Mouse (Mus musculus) hindbrain, embryonic 13.5 days (tissue): ENCODE results near the gene Olfr1066. TPM values are rescaled to one million over a fixed set of nuclear protein-coding genes. Genes with fewer than 3 reads are reported as not detected.
"Not testable (repeated sequence)": the region's sequence is repeated elsewhere in the genome, so short reads cannot be mapped to it uniquely, and the experiment has no call there.

Experiments used
- ATAC-seq: fragments of 200-750 bp; cut with Nextera tagmentation; 2 replicates; pipeline ENCODE4 v1.8.0; 2017; ENCODE audit warnings: moderate TSS enrichment; ENCODE audit not compliant: low FRiP score
- H3K27ac ChIP-seq: fragments of 300-500 bp; sonication (generic); 2 replicates; pipeline ENCODE4 v1.5.1; 2015; ENCODE audit warnings: inconsistent platforms, mild to moderate bottlenecking, moderate library complexity
- H3K27me3 ChIP-seq: fragments of 300-500 bp; sonication (generic); 2 replicates; pipeline ENCODE4 v1.6.1; 2015; ENCODE audit warnings: mild to moderate bottlenecking, inconsistent platforms
- H3K36me3 ChIP-seq: fragments of 300-500 bp; sonication (generic); 2 replicates; pipeline ENCODE4 v1.6.1; 2015; ENCODE audit warnings: mild to moderate bottlenecking, inconsistent platforms
- H3K4me1 ChIP-seq: fragments of 300-500 bp; sonication (generic); replicated peaks from 2 replicates; pipeline ENCODE4 v1.6.1; 2015; ENCODE audit warnings: inconsistent platforms
- H3K4me2 ChIP-seq: fragments of 300-500 bp; sonication (generic); 2 replicates; pipeline ENCODE4 v1.6.1; 2015; ENCODE audit warnings: inconsistent platforms, mild to moderate bottlenecking, moderate library complexity
- H3K4me3 ChIP-seq: fragments of 300-500 bp; sonication (generic); 2 replicates; pipeline ENCODE4 v1.5.1; 2015; ENCODE audit warnings: mild to moderate bottlenecking, inconsistent platforms
- H3K9ac ChIP-seq: fragments of 300-500 bp; sonication (generic); 2 replicates; pipeline ENCODE4 v1.6.1; 2015; ENCODE audit warnings: mild to moderate bottlenecking, inconsistent platforms
- H3K9me3 ChIP-seq: fragments of 300-500 bp; sonication (generic); 2 replicates; pipeline ENCODE4 v1.6.1; 2016; ENCODE audit warnings: inconsistent platforms
- WGBS: fragments of 180-500 bp; shearing (Covaris S2); methylation state at CpG from one replicate; pipeline ENCODE4 v1.1.7; 2015; 5-methylcytosine and 5-hydroxymethylcytosine counted together
- polyA plus RNA-seq: library from polyadenylated mRNA; unstranded; fragments of >200 nt; fragmentation: Nextera tagmentation; extraction: Ambion mirVana; gene quantifications from 2 replicates; pipeline ENCODE4 v1.2.1, GENCODE M21; 2015

Gene Olfr1066
- polyA plus RNA-seq: not detected in 2 replicates

DNA sequence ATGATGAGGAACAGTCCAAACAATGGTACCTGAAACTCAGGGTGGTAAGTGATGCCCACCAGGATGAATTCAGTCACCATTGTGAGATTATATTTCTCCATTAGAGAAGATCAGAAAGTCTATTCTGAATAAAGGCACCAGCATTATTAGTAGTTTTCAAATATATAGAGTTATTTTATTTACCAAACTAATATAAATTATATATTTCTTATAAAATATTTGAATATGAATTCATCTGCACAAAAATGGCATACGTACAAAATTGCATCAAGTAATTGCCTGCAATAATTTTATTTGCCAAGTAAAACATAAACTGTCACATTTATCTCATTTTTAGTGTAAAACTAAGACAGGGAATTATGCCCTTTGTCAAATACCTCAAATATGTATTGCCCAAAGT lies at the start of gene Olfr1066:
Gene Olfr1066 (minus strand): TSS at position 101 of the 400 bp plus-strand sequence.
- Histone ChIP-seq H3K4me2 (no peak within 1 kb of the TSS), H3K4me1 (no peaks in the 10 kb centered on the region), H3K27me3 (no peaks in the 10 kb centered on the region), H3K9ac (no peak within 1 kb of the TSS), H3K27ac (no peak within 1 kb of the TSS), H3K4me3 (no peak within 1 kb of the TSS), H3K9me3 (no peaks in the 10 kb centered on the region), H3K36me3 (no peaks in the 10 kb centered on the region)
- WGBS: 82% methylated on average over 1 of the region's 1 CpGs
- ATAC-seq: no peak

DNA sequence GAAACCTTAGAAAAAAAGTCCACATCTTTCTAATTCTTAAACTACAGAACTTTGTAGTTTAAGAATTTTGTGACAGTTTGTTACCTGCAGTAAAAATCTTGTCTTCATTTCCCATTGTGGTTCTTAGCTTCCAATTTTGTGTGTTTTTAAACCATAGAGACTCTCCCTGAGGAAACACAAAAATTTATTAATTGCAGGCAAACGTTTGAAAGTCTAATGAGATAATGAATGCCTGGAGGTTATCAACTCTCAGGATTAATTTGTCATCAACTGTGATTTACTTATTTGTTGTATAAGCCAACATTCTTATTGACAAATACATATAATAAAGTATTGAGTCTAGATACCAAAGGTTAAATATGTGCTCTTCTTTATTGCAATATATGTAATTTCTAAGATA lies 31.2 kb upstream of the Olfr1066 start, which contains the start of gene Olfr228:
Gene Olfr228 (minus strand): TSS at position 101 of the 400 bp plus-strand sequence.
- H3K27ac ChIP-seq: no peak within 1 kb of the TSS
- no peaks in the 10 kb centered on the region for H3K9me3 ChIP-seq
- no peak within 1 kb of the TSS for H3K9ac ChIP-seq
- H3K36me3 ChIP-seq: no peaks in the 10 kb centered on the region
- no peak for ATAC-seq
- no peaks in the 10 kb centered on the region for H3K27me3 ChIP-seq
- 43% methylated on average over 1 of the region's 1 CpGs for WGBS
- H3K4me2 ChIP-seq: no peak within 1 kb of the TSS
- no peaks in the 10 kb centered on the region for H3K4me1 ChIP-seq
- H3K4me3 ChIP-seq: no peak within 1 kb of the TSS

DNA sequence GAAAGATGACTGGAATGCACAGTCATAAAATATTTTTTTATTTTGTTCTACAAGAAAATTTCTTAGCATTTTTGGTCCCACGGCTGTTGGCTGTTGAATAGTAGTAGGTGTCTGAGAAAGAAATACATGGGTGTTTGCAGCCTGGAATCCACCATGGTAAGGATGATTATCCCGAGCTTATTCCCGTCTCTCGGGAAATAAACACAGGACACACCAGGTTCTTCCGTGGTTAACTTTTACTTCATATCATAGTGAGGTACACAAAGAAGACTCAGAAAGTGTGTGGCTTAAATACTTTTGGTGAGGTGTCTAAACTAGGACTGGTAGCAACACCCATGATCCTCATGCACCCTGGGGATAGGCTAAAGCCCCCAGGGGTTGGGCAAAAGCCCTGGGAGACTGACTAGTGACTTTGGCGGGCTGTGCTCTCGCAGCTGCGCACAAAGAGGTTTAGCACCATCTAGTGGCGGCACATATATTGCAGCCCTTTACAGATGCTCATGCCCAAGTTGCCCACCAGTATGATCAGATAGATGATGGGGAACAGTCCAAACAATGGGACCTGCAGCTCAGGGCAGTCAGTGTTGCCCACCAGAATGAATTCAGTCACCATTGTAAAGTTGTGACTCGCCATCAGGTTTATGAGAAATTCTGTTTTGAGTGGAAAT lies 8.5 kb upstream of the Olfr1066 start:
- Histone ChIP-seq H3K4me3 (no peak overlapping the region), H3K4me1 (no peaks in the 10 kb centered on the region), H3K27me3 (no peaks in the 10 kb centered on the region), H3K27ac (no peak overlapping the region), H3K36me3 (no peaks in the 10 kb centered on the region), H3K9ac (no peak overlapping the region), H3K4me2 (no peak overlapping the region), H3K9me3 (no peaks in the 10 kb centered on the region)
- 41% methylated on average over 10 of the region's 10 CpGs for WGBS
- ATAC-seq: peak; percentile 71; the same call in 1 of the 2 replicates

DNA sequence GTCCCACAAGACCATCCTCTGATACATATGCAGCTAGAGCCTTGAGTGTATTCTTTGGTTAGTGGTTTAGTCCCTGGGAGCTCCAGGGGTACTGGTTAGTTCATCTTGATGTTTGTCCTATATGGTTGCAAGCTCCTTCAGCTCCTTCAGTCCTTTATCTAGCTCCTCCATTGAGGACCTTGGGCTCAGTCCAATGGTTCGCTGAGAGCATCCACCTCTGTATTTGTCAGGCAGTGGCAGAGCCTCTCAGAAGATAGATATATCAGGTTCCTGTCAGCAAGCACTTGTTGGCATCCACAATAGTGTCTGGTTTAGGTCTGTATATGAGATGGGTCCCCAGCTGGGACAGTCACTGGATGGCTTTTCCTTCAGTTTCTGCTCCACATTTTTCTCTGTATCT lies 4.4 kb upstream of the Olfr1066 start:
- H3K4me3 ChIP-seq: no peak overlapping the region
- no peaks in the 10 kb centered on the region for H3K4me1 ChIP-seq
- no peak overlapping the region for H3K4me2 ChIP-seq
- H3K36me3 ChIP-seq: no peaks in the 10 kb centered on the region
- no peak overlapping the region for H3K27ac ChIP-seq
- H3K9me3 ChIP-seq: no peaks in the 10 kb centered on the region
- no peak for ATAC-seq
- no peak overlapping the region for H3K9ac ChIP-seq
- no peaks in the 10 kb centered on the region for H3K27me3 ChIP-seq
- WGBS: 87% methylated on average over 1 of the region's 1 CpGs

DNA sequence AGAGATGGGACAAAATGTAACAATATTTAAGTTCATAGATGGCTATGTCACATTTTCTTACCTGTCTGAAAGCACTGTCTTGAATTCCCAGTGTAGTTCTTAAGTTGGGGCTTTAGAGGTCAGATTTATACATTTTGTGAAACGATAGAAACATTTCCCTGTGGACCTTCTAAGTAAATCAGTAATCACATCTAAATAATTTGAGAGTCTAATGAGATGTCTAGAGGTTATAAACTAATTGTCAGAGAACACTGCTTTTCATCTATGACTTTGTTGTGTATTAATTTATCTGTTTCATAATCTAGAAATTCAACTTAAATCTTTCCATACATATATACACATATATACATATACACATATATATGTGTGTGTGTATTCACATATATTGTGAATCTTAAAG lies 5.6 kb downstream of the Olfr1066 start, which contains the start of gene Olfr1065:
Gene Olfr1065 (minus strand): TSS at position 101 of the 400 bp plus-strand sequence.
- not testable (repeated sequence) for H3K9me3 ChIP-seq

DNA sequence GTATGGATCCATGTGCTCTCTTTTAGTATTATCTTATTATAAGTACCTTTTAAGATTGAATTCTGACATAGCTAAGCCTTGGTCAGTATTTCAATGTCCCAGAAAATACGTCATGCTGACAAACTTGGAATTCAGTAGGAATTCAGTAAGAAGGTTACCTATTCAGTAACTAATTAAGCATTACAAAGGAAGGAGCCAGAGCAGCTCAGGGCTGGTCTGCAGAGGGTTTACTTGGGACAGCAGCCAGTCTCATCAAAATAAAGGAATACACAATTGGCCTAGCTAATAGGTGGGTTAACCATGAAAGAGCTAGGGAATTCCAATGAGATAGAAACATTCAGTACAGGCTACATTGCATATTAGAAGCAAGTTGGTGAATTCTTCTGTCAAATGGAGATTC lies 14.0 kb downstream of the Olfr1066 start:
- H3K27me3 ChIP-seq, H3K27ac ChIP-seq, H3K4me3 ChIP-seq, H3K4me1 ChIP-seq, H3K9me3 ChIP-seq, H3K4me2 ChIP-seq, ATAC-seq, H3K36me3 ChIP-seq, H3K9ac ChIP-seq: not testable (repeated sequence)
- 49% methylated on average over 1 of the region's 1 CpGs for WGBS

More for the DNA sequence above, 5.6 kb downstream of the Olfr1066 start, which contains the start of gene Olfr1065:
- H3K4me2 ChIP-seq, H3K36me3 ChIP-seq, H3K27ac ChIP-seq, H3K9ac ChIP-seq, H3K27me3 ChIP-seq, H3K4me3 ChIP-seq, H3K4me1 ChIP-seq, ATAC-seq: not testable (repeated sequence)
- 64% methylated on average over 1 of the region's 1 CpGs for WGBS

DNA sequence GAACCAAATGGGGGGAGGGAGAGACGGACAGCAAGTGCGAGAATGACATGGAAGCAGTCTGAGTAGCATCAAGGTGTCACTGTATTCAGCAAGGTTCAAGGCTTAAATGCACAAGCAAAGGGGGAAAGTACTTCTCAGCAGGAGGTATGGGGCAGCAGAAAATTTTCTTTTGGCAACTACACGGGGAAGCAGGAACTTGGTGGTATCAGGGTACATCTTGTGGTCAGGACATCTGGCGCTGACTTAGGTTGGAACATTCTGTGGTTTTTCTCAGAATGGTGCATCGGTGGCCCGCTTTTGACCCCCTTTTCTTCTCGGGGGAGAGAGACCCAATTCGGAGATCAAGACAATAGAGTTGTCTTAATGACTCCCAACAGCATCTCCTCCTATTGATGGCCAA lies 27.6 kb downstream of the Olfr1066 start:
- not testable (repeated sequence) for H3K4me1 ChIP-seq, H3K36me3 ChIP-seq, H3K9ac ChIP-seq, H3K9me3 ChIP-seq, H3K27me3 ChIP-seq, H3K4me3 ChIP-seq, ATAC-seq, H3K4me2 ChIP-seq, H3K27ac ChIP-seq
- 89% methylated on average over 8 of the region's 8 CpGs for WGBS

DNA sequence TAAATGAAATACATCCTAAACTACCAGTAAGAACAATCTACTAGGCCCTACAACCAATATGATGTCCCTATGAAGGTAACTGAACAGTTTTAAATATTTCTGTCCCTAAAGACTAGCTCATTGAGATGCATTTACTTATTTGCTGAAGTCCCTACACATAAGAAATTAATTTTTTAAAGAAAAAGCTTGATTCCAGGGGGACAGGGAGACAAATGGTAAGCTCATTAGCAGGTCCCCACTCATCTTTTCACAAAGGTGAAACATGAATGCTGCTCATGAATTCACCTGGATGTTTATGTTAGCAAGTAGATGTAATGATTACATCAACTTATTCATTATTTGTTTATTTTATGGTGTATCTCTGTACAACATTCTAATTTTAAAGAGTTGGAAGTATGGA lies 29.4 kb downstream of the Olfr1066 start, which contains the start of gene Olfr1062:
Gene Olfr1062 (minus strand): TSS at position 101 of the 400 bp plus-strand sequence.
- not testable (repeated sequence) for H3K27me3 ChIP-seq, ATAC-seq, H3K27ac ChIP-seq, H3K36me3 ChIP-seq, H3K4me2 ChIP-seq, H3K4me3 ChIP-seq, H3K4me1 ChIP-seq, H3K9ac ChIP-seq, H3K9me3 ChIP-seq

DNA sequence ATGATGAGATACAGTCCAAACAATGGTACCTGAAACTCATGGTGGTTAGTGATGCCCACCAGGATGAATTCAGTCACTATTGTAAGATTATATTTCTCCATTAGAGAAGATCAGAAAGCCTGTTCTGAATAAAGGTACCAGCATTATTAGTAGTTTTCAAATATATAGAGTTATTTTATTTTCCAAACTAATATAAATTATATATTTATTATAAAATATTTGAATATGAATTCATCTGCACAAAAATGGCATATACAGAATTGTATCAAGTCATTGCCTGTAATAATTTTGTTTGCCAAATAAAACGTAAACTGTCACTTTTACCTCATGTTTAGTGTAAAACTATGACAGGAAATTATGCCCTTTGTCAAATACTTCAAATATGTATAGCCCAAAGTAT lies 42.1 kb downstream of the Olfr1066 start, which contains the start of gene Olfr1061:
Gene Olfr1061 (minus strand): TSS at position 101 of the 400 bp plus-strand sequence.
- no peaks in the 10 kb centered on the region for H3K27me3 ChIP-seq
- no peak for ATAC-seq
- no peak within 1 kb of the TSS for H3K9ac ChIP-seq
- no peaks in the 10 kb centered on the region for H3K9me3 ChIP-seq
- no peaks in the 10 kb centered on the region for H3K4me1 ChIP-seq
- no peak within 1 kb of the TSS for H3K27ac ChIP-seq
- 85% methylated on average over 1 of the region's 1 CpGs for WGBS
- no peak within 1 kb of the TSS for H3K4me2 ChIP-seq
- no peaks in the 10 kb centered on the region for H3K36me3 ChIP-seq
- no peak within 1 kb of the TSS for H3K4me3 ChIP-seq

Other genes starting within 250 kb of the Olfr1066 start
- not detected in 2 replicates for gene Olfr1046, start 237.0 kb downstream of the Olfr1066 start, polyA plus RNA-seq
- gene Olfr1047, start 224.9 kb downstream of the Olfr1066 start, polyA plus RNA-seq: not detected in 2 replicates
- gene Olfr1048, start 216.0 kb downstream of the Olfr1066 start, polyA plus RNA-seq: not detected in 2 replicates
- gene Olfr1049, start 197.9 kb downstream of the Olfr1066 start, polyA plus RNA-seq: not detected in 2 replicates
- not detected in 2 replicates for gene Olfr1051, start 177.2 kb downstream of the Olfr1066 start, polyA plus RNA-seq
- not detected in 2 replicates for gene Olfr1052, start 163.8 kb downstream of the Olfr1066 start, polyA plus RNA-seq
- gene Olfr1053, start 141.0 kb downstream of the Olfr1066 start, polyA plus RNA-seq: not detected in 2 replicates
- not detected in 2 replicates for gene Olfr1054, start 120.8 kb downstream of the Olfr1066 start, polyA plus RNA-seq
- not detected in 2 replicates for gene Olfr1055, start 106.0 kb downstream of the Olfr1066 start, polyA plus RNA-seq
- not detected in 2 replicates for gene Olfr1056, start 93.8 kb downstream of the Olfr1066 start, polyA plus RNA-seq
- not detected in 2 replicates for gene Olfr1057, start 77.9 kb downstream of the Olfr1066 start, polyA plus RNA-seq
- not detected in 2 replicates for gene Olfr1058, start 67.7 kb downstream of the Olfr1066 start, polyA plus RNA-seq
- not detected in 2 replicates for gene Olfr1061, start 42.2 kb downstream of the Olfr1066 start, polyA plus RNA-seq
- not detected in 2 replicates for gene Olfr1062, start 29.5 kb downstream of the Olfr1066 start, polyA plus RNA-seq
- gene Olfr1065, start 5.7 kb downstream of the Olfr1066 start, polyA plus RNA-seq: not detected in 2 replicates
- gene Olfr228, start 31.1 kb upstream of the Olfr1066 start, polyA plus RNA-seq: not detected in 2 replicates
- not detected in 2 replicates for gene Olfr1076, start 52.2 kb upstream of the Olfr1066 start, polyA plus RNA-seq
- not detected in 2 replicates for gene Olfr1079, start 86.2 kb upstream of the Olfr1066 start, polyA plus RNA-seq
- gene Olfr1080, start 102.0 kb upstream of the Olfr1066 start, polyA plus RNA-seq: not detected in 2 replicates
- gene Olfr1082, start 142.7 kb upstream of the Olfr1066 start, polyA plus RNA-seq: not detected in 2 replicates
- gene Olfr1084, start 183.5 kb upstream of the Olfr1066 start, polyA plus RNA-seq: not detected in 2 replicates
- gene Olfr1085, start 205.8 kb upstream of the Olfr1066 start, polyA plus RNA-seq: not detected in 2 replicates
- gene Olfr1086, start 223.8 kb upstream of the Olfr1066 start, polyA plus RNA-seq: not detected in 2 replicates
- gene Olfr1087, start 242.1 kb upstream of the Olfr1066 start, polyA plus RNA-seq: not detected in 2 replicates